Mouse (Mus musculus) hindbrain, embryonic 10.5 days (tissue): ENCODE measurements around the gene Pip5k1b. TPM values are rescaled to one million over a fixed set of nuclear protein-coding genes. Genes with fewer than 3 reads are reported as not detected.

Experiments
- DNase-seq: peaks from one replicate; pipeline ENCODE4 v3.0.0-alpha.2; 2017; ENCODE audit warnings: low spot score
- H3K27ac ChIP-seq: fragments of 300-500 bp; sonication (generic); 2 replicates; pipeline ENCODE4 v1.5.1; 2016; ENCODE audit warnings: mild to moderate bottlenecking, moderate library complexity
- H3K27me3 ChIP-seq: fragments of 300-500 bp; sonication (generic); 2 replicates; pipeline ENCODE4 v1.6.1; 2016; ENCODE audit warnings: mild to moderate bottlenecking; ENCODE audit not compliant: poor library complexity, insufficient read depth, severe bottlenecking
- H3K36me3 ChIP-seq: fragments of 300-500 bp; sonication (generic); 2 replicates; pipeline ENCODE4 v1.6.1; 2016; ENCODE audit warnings: mild to moderate bottlenecking, moderate library complexity
- H3K4me1 ChIP-seq: fragments of 300-500 bp; sonication (generic); replicated peaks from 2 replicates; pipeline ENCODE4 v1.6.1; 2016; ENCODE audit warnings: mild to moderate bottlenecking
- H3K4me3 ChIP-seq: fragments of 300-500 bp; sonication (generic); 2 replicates; pipeline ENCODE4 v1.5.1; 2016; ENCODE audit warnings: mild to moderate bottlenecking, moderate library complexity
- H3K9me3 ChIP-seq: fragments of 300-500 bp; sonication (generic); 2 replicates; pipeline ENCODE4 v1.6.1; 2016; ENCODE audit warnings: mild to moderate bottlenecking, moderate library complexity
- WGBS: fragments of 180-500 bp; shearing (Covaris S2); methylation state at CpG from one replicate; pipeline ENCODE4 v1.1.7; 2016; 5-methylcytosine and 5-hydroxymethylcytosine counted together
- polyA plus RNA-seq: library from polyadenylated mRNA; unstranded; fragments of >200 nt; fragmentation: Nextera tagmentation; extraction: Ambion mirVana; gene quantifications from 2 replicates; pipeline ENCODE4 v1.2.1, GENCODE M21; 2016

Pip5k1b gene
- polyA plus RNA-seq, 1 experiment from 2014 or later: 0.82 TPM

- no peak overlapping the region for H3K4me3 ChIP-seq
- H3K27me3 ChIP-seq: no peaks in the 10 kb centered on the region
- DNase-seq: peak; percentile 39
- H3K36me3 ChIP-seq: no peaks in the 10 kb centered on the region
- 34% methylated on average over 3 of the region's 3 CpGs for WGBS
- H3K9me3 ChIP-seq: no peaks in the 10 kb centered on the region
- peak overlapping the region; percentile 84 for H3K27ac ChIP-seq
- peaks cover 29% of the 10 kb centered on the region for H3K4me1 ChIP-seq
These were observed 103.2 kb downstream of the Pip5k1b start for GRCm38 (mm10) chr19:24452441-24452898.

- Histone ChIP-seq H3K27me3 (no peaks in the 10 kb centered on the region), H3K4me1 (peaks cover 29% of the 10 kb centered on the region), H3K4me3 (no peak overlapping the region), H3K9me3 (no peaks in the 10 kb centered on the region), H3K27ac (peak overlapping the region; percentile 84), H3K36me3 (no peaks in the 10 kb centered on the region)
- WGBS: 89% methylated on average over 3 of the region's 3 CpGs
- no peak for DNase-seq
These were observed 104.0 kb downstream of the Pip5k1b start for GRCm38 (mm10) chr19:24451626-24452025.

- DNase-seq: no peak
- Histone ChIP-seq H3K4me3 (no peak overlapping the region), H3K27ac (no peak overlapping the region), H3K27me3 (no peaks in the 10 kb centered on the region), H3K9me3 (no peaks in the 10 kb centered on the region), H3K36me3 (no peaks in the 10 kb centered on the region), H3K4me1 (peaks cover 29% of the 10 kb centered on the region)
- WGBS: 92% methylated on average over 8 of the region's 8 CpGs
These were observed 104.9 kb downstream of the Pip5k1b start for GRCm38 (mm10) chr19:24450740-24451139.

GRCm38 (mm10) chr19:24444322-24444721, 111.3 kb downstream of the Pip5k1b start:
- Histone ChIP-seq H3K4me1 (no peaks in the 10 kb centered on the region), H3K27ac (no peak overlapping the region), H3K4me3 (no peak overlapping the region), H3K27me3 (no peaks in the 10 kb centered on the region), H3K36me3 (no peaks in the 10 kb centered on the region), H3K9me3 (no peaks in the 10 kb centered on the region)
- WGBS: 91% methylated on average over 3 of the region's 3 CpGs
- DNase-seq: no peak

GRCm38 (mm10) chr19:24439715-24440114, 116.0 kb downstream of the Pip5k1b start:
- no peaks in the 10 kb centered on the region for H3K27me3 ChIP-seq
- H3K4me3 ChIP-seq: no peak overlapping the region
- no peaks in the 10 kb centered on the region for H3K4me1 ChIP-seq
- H3K27ac ChIP-seq: no peak overlapping the region
- no peak for DNase-seq
- H3K36me3 ChIP-seq: no peaks in the 10 kb centered on the region
- no peaks in the 10 kb centered on the region for H3K9me3 ChIP-seq
- WGBS: 88% methylated on average over 4 of the region's 4 CpGs

- H3K9me3 ChIP-seq: no peaks in the 10 kb centered on the region
- H3K4me3 ChIP-seq: no peak overlapping the region
- H3K36me3 ChIP-seq: no peaks in the 10 kb centered on the region
- no peak for DNase-seq
- 86% methylated on average over 6 of the region's 6 CpGs for WGBS
- no peak overlapping the region for H3K27ac ChIP-seq
- H3K4me1 ChIP-seq: no peaks in the 10 kb centered on the region
- H3K27me3 ChIP-seq: no peaks in the 10 kb centered on the region
These were observed 121.4 kb downstream of the Pip5k1b start for GRCm38 (mm10) chr19:24434291-24434690.

- Histone ChIP-seq H3K9me3 (no peaks in the 10 kb centered on the region), H3K36me3 (no peaks in the 10 kb centered on the region), H3K4me1 (no peaks in the 10 kb centered on the region), H3K27me3 (no peaks in the 10 kb centered on the region), H3K4me3 (no peak overlapping the region), H3K27ac (no peak overlapping the region)
- 88% methylated on average over 5 of the region's 5 CpGs for WGBS
- no peak for DNase-seq
These were observed 123.2 kb downstream of the Pip5k1b start for GRCm38 (mm10) chr19:24432447-24432846.

- Histone ChIP-seq H3K4me3 (no peak overlapping the region), H3K36me3 (no peaks in the 10 kb centered on the region), H3K4me1 (no peaks in the 10 kb centered on the region), H3K27ac (no peak overlapping the region), H3K9me3 (no peaks in the 10 kb centered on the region), H3K27me3 (no peaks in the 10 kb centered on the region)
- WGBS: 94% methylated on average over 2 of the region's 2 CpGs
- DNase-seq: no peak
These were observed 124.3 kb downstream of the Pip5k1b start for GRCm38 (mm10) chr19:24431381-24431780.

- H3K9me3 ChIP-seq: no peaks in the 10 kb centered on the region
- no peaks in the 10 kb centered on the region for H3K4me1 ChIP-seq
- no peak for DNase-seq
- no peak overlapping the region for H3K4me3 ChIP-seq
- H3K36me3 ChIP-seq: no peaks in the 10 kb centered on the region
- no peak overlapping the region for H3K27ac ChIP-seq
- H3K27me3 ChIP-seq: no peaks in the 10 kb centered on the region
- 94% methylated on average over 3 of the region's 3 CpGs for WGBS
These were observed 127.7 kb downstream of the Pip5k1b start for GRCm38 (mm10) chr19:24428011-24428410.

GRCm38 (mm10) chr19:24427258-24427657, 128.4 kb downstream of the Pip5k1b start:
- no peaks in the 10 kb centered on the region for H3K36me3 ChIP-seq
- 79% methylated on average over 4 of the region's 4 CpGs for WGBS
- no peaks in the 10 kb centered on the region for H3K4me1 ChIP-seq
- H3K4me3 ChIP-seq: no peak overlapping the region
- no peak for DNase-seq
- no peaks in the 10 kb centered on the region for H3K27me3 ChIP-seq
- no peaks in the 10 kb centered on the region for H3K9me3 ChIP-seq
- no peak overlapping the region for H3K27ac ChIP-seq

- 89% methylated on average over 7 of the region's 7 CpGs for WGBS
- no peaks in the 10 kb centered on the region for H3K27me3 ChIP-seq
- H3K36me3 ChIP-seq: no peaks in the 10 kb centered on the region
- H3K9me3 ChIP-seq: no peaks in the 10 kb centered on the region
- DNase-seq: no peak
- H3K4me3 ChIP-seq: no peak overlapping the region
- H3K27ac ChIP-seq: no peak overlapping the region
- H3K4me1 ChIP-seq: no peaks in the 10 kb centered on the region
These were observed 128.9 kb downstream of the Pip5k1b start for GRCm38 (mm10) chr19:24426759-24427181.

- 78% methylated on average over 3 of the region's 3 CpGs for WGBS
- no peaks in the 10 kb centered on the region for H3K9me3 ChIP-seq
- no peak overlapping the region for H3K4me3 ChIP-seq
- DNase-seq: no peak
- H3K36me3 ChIP-seq: no peaks in the 10 kb centered on the region
- no peaks in the 10 kb centered on the region for H3K27me3 ChIP-seq
- H3K4me1 ChIP-seq: 0 out of 2 replicates have a peak, but pooled peaks cover 4% of the 10 kb centered on the region
- H3K27ac ChIP-seq: no peak overlapping the region
These were observed 137.6 kb downstream of the Pip5k1b start for GRCm38 (mm10) chr19:24418030-24418429.

- no peaks in the 10 kb centered on the region for H3K9me3 ChIP-seq
- H3K4me1 ChIP-seq: 0 out of 2 replicates have a peak, but pooled peaks cover 4% of the 10 kb centered on the region
- H3K27me3 ChIP-seq: no peaks in the 10 kb centered on the region
- 86% methylated on average over 3 of the region's 3 CpGs for WGBS
- H3K4me3 ChIP-seq: no peak overlapping the region
- no peaks in the 10 kb centered on the region for H3K36me3 ChIP-seq
- no peak for DNase-seq
- H3K27ac ChIP-seq: no peak overlapping the region
These were observed 138.0 kb downstream of the Pip5k1b start for GRCm38 (mm10) chr19:24417659-24418004.
